Mouse (Mus musculus) heart, embryonic 12.5 days (tissue): ENCODE results near the gene Unc5b. TPM values are rescaled to one million over a fixed set of nuclear protein-coding genes. Genes with fewer than 3 reads are reported as not detected.

Experiments used
- ATAC-seq: fragments of 200-750 bp; cut with Nextera tagmentation; 2 replicates; pipeline ENCODE4 v1.8.0; 2017; ENCODE audit warnings: moderate TSS enrichment, moderate library complexity; ENCODE audit not compliant: insufficient number of reproducible peaks, low FRiP score
- H3K27ac ChIP-seq: fragments of 300-500 bp; sonication (generic); 2 replicates; pipeline ENCODE4 v1.5.1; 2016; ENCODE audit warnings: mild to moderate bottlenecking, moderate library complexity; ENCODE audit not compliant: poor library complexity, severe bottlenecking
- H3K27me3 ChIP-seq: fragments of 300-500 bp; sonication (generic); replicated peaks from 2 replicates; pipeline ENCODE4 v1.6.1; 2016; ENCODE audit warnings: mild to moderate bottlenecking, moderate library complexity
- H3K36me3 ChIP-seq: fragments of 300-500 bp; sonication (generic); 2 replicates; pipeline ENCODE4 v1.6.1; 2016; ENCODE audit warnings: mild to moderate bottlenecking, moderate library complexity
- H3K4me1 ChIP-seq: fragments of 300-500 bp; sonication (generic); replicated peaks from 2 replicates; pipeline ENCODE4 v1.6.1; 2016; ENCODE audit warnings: mild to moderate bottlenecking
- H3K4me2 ChIP-seq: fragments of 300-500 bp; sonication (generic); 2 replicates; pipeline ENCODE4 v1.6.1; 2016; ENCODE audit warnings: mild to moderate bottlenecking, moderate library complexity
- H3K4me3 ChIP-seq: fragments of 300-500 bp; sonication (generic); 2 replicates; pipeline ENCODE4 v1.5.1; 2016; ENCODE audit warnings: mild to moderate bottlenecking
- H3K9ac ChIP-seq: fragments of 300-500 bp; sonication (generic); 2 replicates; pipeline ENCODE4 v1.6.1; 2016; ENCODE audit warnings: mild to moderate bottlenecking, moderate library complexity
- H3K9me3 ChIP-seq: fragments of 300-500 bp; sonication (generic); replicated peaks from 2 replicates; pipeline ENCODE4 v1.6.1; 2016; ENCODE audit warnings: mild to moderate bottlenecking, moderate library complexity
- WGBS: fragments of 180-500 bp; shearing (Covaris S2); methylation state at CpG from one replicate; pipeline ENCODE4 v1.1.7; 2016; 5-methylcytosine and 5-hydroxymethylcytosine counted together
- polyA plus RNA-seq: library from polyadenylated mRNA; unstranded; fragments of >200 nt; fragmentation: Nextera tagmentation; extraction: Ambion mirVana; gene quantifications from 2 replicates; pipeline ENCODE4 v1.2.1, GENCODE M21; 2016

The Unc5b gene
- polyA plus RNA-seq, 1 experiment from 2014 or later: 18.4 TPM

GRCm38 (mm10) chr10:60820552-60820951 is 10.8 kb downstream of the Unc5b start:
- H3K9me3 ChIP-seq: no peaks in the 10 kb centered on the region
- H3K4me1 ChIP-seq: peaks cover 100% of the 10 kb centered on the region
- no peak overlapping the region for H3K4me3 ChIP-seq
- H3K9ac ChIP-seq: peak overlapping the region; percentile 41; the same call in 1 of the 2 replicates
- H3K27me3 ChIP-seq: no peaks in the 10 kb centered on the region
- H3K27ac ChIP-seq: peak overlapping the region; percentile 100
- no peak overlapping the region for H3K4me2 ChIP-seq
- ATAC-seq: no peak
- 83% methylated on average over 11 of the region's 11 CpGs for WGBS
- no peaks in the 10 kb centered on the region; the same call in 1 of the 2 replicates for H3K36me3 ChIP-seq

GRCm38 (mm10) chr10:60819654-60820192 is 11.7 kb downstream of the Unc5b start:
- peaks cover 100% of the 10 kb centered on the region for H3K4me1 ChIP-seq
- 66% methylated on average over 12 of the region's 12 CpGs for WGBS

DNA sequence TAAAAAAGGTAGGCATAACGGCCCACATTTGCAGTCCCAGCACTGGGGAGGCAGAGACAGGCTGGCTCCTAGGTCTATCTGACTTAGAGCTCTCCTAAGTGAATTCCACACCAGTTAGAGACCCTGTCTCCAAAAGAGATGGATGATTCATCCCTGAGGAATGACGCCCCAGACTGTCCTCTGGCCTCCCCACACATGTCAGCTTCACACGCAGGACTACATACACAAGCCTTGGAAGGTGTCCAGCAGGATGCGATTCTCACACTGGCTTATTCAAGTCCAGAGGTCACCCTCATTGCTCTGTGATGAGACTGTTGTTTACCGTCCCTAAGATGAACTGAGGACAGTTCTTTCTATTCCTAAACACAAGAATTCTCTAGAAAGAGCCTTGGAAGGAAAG is 12.2 kb downstream of the Unc5b start:
- Histone ChIP-seq H3K27ac (peak overlapping the region; percentile 100), H3K9ac (no peak overlapping the region)

More at GRCm38 (mm10) chr10:60819654-60820192, 11.7 kb downstream of the Unc5b start:
- Histone ChIP-seq H3K36me3 (no peaks in the 10 kb centered on the region; the same call in 1 of the 2 replicates), H3K27ac (peak overlapping the region; percentile 100), H3K9ac (peak overlapping the region; percentile 61; the same call in 1 of the 2 replicates), H3K9me3 (no peaks in the 10 kb centered on the region), H3K4me2 (peak overlapping the region; percentile 20), H3K27me3 (no peaks in the 10 kb centered on the region), H3K4me3 (no peak overlapping the region)
- no peak for ATAC-seq

GRCm38 (mm10) chr10:60818708-60819107 is 12.7 kb downstream of the Unc5b start:
- peaks cover 100% of the 10 kb centered on the region for H3K4me1 ChIP-seq
- no peaks in the 10 kb centered on the region; the same call in 1 of the 2 replicates for H3K36me3 ChIP-seq
- 83% methylated on average over 7 of the region's 7 CpGs for WGBS
- H3K27me3 ChIP-seq: no peaks in the 10 kb centered on the region
- no peak overlapping the region for H3K4me3 ChIP-seq
- no peak overlapping the region for H3K9ac ChIP-seq
- no peak overlapping the region for H3K4me2 ChIP-seq
- peak overlapping the region; percentile 100 for H3K27ac ChIP-seq
- H3K9me3 ChIP-seq: no peaks in the 10 kb centered on the region
- ATAC-seq: no peak

More for the DNA sequence above, 12.2 kb downstream of the Unc5b start:
- Histone ChIP-seq H3K9me3 (no peaks in the 10 kb centered on the region), H3K36me3 (no peaks in the 10 kb centered on the region; the same call in 1 of the 2 replicates), H3K27me3 (no peaks in the 10 kb centered on the region), H3K4me1 (peaks cover 100% of the 10 kb centered on the region), H3K4me2 (peak overlapping the region; percentile 20; the same call in 1 of the 2 replicates), H3K4me3 (no peak overlapping the region)
- no peak for ATAC-seq
- 19% methylated on average over 5 of the region's 5 CpGs for WGBS

DNA sequence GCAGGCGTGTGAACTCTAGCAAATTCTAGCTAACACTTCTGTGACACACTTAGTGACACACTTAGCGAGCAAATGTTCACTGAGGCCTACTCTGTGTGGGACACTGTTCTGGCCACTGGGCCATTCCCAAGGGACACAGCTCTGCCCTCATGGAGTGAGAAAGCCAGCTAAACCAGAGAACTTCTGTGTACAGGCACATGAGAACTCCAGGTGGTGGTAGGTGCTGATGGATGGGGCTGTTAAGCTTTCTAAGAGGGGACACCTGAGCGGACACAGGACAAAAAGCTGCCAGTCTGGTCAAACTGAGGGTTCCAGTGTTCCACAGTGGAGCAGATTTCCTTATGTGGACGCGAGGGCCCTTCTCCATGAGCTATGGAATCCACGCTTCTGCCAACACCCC is 13.5 kb downstream of the Unc5b start:
- H3K36me3 ChIP-seq: no peaks in the 10 kb centered on the region; the same call in 1 of the 2 replicates
- no peaks in the 10 kb centered on the region for H3K9me3 ChIP-seq
- H3K4me3 ChIP-seq: no peak overlapping the region
- peak overlapping the region; percentile 76; the same call in 1 of the 2 replicates for H3K9ac ChIP-seq
- WGBS: 76% methylated on average over 6 of the region's 6 CpGs
- no peak for ATAC-seq
- H3K27me3 ChIP-seq: no peaks in the 10 kb centered on the region
- H3K27ac ChIP-seq: peak overlapping the region; percentile 100
- peak overlapping the region; percentile 62; the same call in 1 of the 2 replicates for H3K4me2 ChIP-seq
- H3K4me1 ChIP-seq: peaks cover 100% of the 10 kb centered on the region

GRCm38 (mm10) chr10:60816872-60817648 is 14.3 kb downstream of the Unc5b start:
- no peaks in the 10 kb centered on the region for H3K9me3 ChIP-seq
- H3K27me3 ChIP-seq: no peaks in the 10 kb centered on the region
- WGBS: 12% methylated on average over 14 of the region's 14 CpGs
- H3K4me1 ChIP-seq: peaks cover 100% of the 10 kb centered on the region
- no peak overlapping the region for H3K4me3 ChIP-seq
- peak overlapping the region; percentile 76 for H3K9ac ChIP-seq
- peak overlapping the region; percentile 100 for H3K27ac ChIP-seq
- no peak for ATAC-seq
- no peaks in the 10 kb centered on the region; the same call in 1 of the 2 replicates for H3K36me3 ChIP-seq
- H3K4me2 ChIP-seq: peak overlapping the region; percentile 62

GRCm38 (mm10) chr10:60815855-60816254 is 15.5 kb downstream of the Unc5b start:
- Histone ChIP-seq H3K4me3 (no peak overlapping the region), H3K27ac (peak overlapping the region; percentile 100), H3K27me3 (no peaks in the 10 kb centered on the region), H3K36me3 (no peaks in the 10 kb centered on the region; the same call in 1 of the 2 replicates), H3K4me2 (peak overlapping the region; percentile 62), H3K9me3 (no peaks in the 10 kb centered on the region), H3K4me1 (peaks cover 100% of the 10 kb centered on the region), H3K9ac (peak overlapping the region; percentile 76)
- no peak for ATAC-seq
- 0% methylated on average over 1 of the region's 1 CpGs for WGBS

GRCm38 (mm10) chr10:60815059-60815458 is 16.3 kb downstream of the Unc5b start:
- H3K27ac ChIP-seq: peak overlapping the region; percentile 100
- peak overlapping the region; percentile 62 for H3K4me2 ChIP-seq
- H3K4me1 ChIP-seq: peaks cover 99% of the 10 kb centered on the region
- H3K9ac ChIP-seq: peak overlapping the region; percentile 76
- ATAC-seq: no peak
- no peaks in the 10 kb centered on the region for H3K9me3 ChIP-seq
- H3K27me3 ChIP-seq: no peaks in the 10 kb centered on the region
- H3K4me3 ChIP-seq: 0 out of 2 replicates have a peak overlapping the region, but pooled peaks have one; percentile 7
- 3% methylated on average over 6 of the region's 6 CpGs for WGBS
- H3K36me3 ChIP-seq: no peaks in the 10 kb centered on the region; the same call in 1 of the 2 replicates

- Histone ChIP-seq H3K4me2 (peak overlapping the region; percentile 62), H3K4me3 (peak overlapping the region; percentile 12; the same call in 1 of the 2 replicates), H3K4me1 (peaks cover 99% of the 10 kb centered on the region), H3K9me3 (no peaks in the 10 kb centered on the region), H3K27ac (peak overlapping the region; percentile 100), H3K9ac (peak overlapping the region; percentile 76), H3K36me3 (no peaks in the 10 kb centered on the region), H3K27me3 (no peaks in the 10 kb centered on the region)
- WGBS: 2% methylated on average over 10 of the region's 10 CpGs
- ATAC-seq: peak; percentile 73
Measured at GRCm38 (mm10) chr10:60814444-60815057, 16.8 kb downstream of the Unc5b start.

DNA sequence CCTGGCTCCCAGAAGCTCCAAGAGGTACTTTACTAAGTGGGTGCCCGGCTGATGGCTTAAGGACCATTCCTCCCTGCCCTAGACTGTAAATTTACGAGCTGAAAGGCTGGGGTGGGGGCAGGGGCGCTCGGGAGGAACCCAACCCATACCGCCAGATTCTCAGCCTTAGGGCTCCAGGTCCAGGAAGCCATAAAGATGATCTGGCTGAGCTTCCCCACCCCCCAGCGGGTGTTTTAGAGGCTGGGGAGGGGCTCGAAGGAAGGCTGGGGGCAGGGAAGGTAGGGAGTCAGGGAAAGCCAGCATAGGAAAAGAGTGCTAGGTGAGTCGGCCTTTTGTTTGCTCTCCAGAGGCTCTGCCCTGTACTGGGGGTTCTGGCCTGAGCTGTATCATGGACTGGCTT is 17.8 kb downstream of the Unc5b start:
- H3K4me3 ChIP-seq: 0 out of 2 replicates have a peak overlapping the region, but pooled peaks have one; percentile 12
- H3K9me3 ChIP-seq: no peaks in the 10 kb centered on the region
- ATAC-seq: no peak
- peak overlapping the region; percentile 100 for H3K27ac ChIP-seq
- 5% methylated on average over 8 of the region's 8 CpGs for WGBS
- no peaks in the 10 kb centered on the region for H3K27me3 ChIP-seq
- peak overlapping the region; percentile 62 for H3K4me2 ChIP-seq
- H3K4me1 ChIP-seq: peaks cover 99% of the 10 kb centered on the region
- H3K9ac ChIP-seq: peak overlapping the region; percentile 76
- H3K36me3 ChIP-seq: no peaks in the 10 kb centered on the region
